Mouse (Mus musculus) G1E (cell line): ENCODE data around the gene Gaa.

ENCODE experiments used
- CTCF ChIP-seq: IDR thresholded peaks from 2 replicates; pipeline ENCODE4 v1.5.1; 2012; ENCODE audit warnings: low read depth, low read length, inconsistent platforms, mixed read lengths
- GATA1 ChIP-seq: IDR thresholded peaks from 2 replicates; pipeline ENCODE4 v1.6.1; 2012; ENCODE audit warnings: borderline replicate concordance, low read length, inconsistent platforms, mixed read lengths

- no peak for TF ChIP-seq CTCF
- no peak for TF ChIP-seq GATA1
These were observed 39.5 kb upstream of the Gaa start, which contains the start of the genes Tbc1d16 and Ccdc40 for GRCm38 (mm10) chr11:119228091-119228781.
